Mouse (Mus musculus) limb, embryonic 14.5 days (tissue): ENCODE results near the gene Spata31d1b. TPM values are rescaled to one million over a fixed set of nuclear protein-coding genes. Genes with fewer than 3 reads are reported as not detected.
A peak's percentile ranks its signal among the peaks of the same experiment; 100 is the strongest.
"Not testable (repeated sequence)": the region's sequence is repeated elsewhere in the genome, so short reads cannot be mapped to it uniquely, and the experiment has no call there.

Experiments used
- ATAC-seq: fragments of 200-750 bp; cut with Nextera tagmentation; 2 replicates; pipeline ENCODE4 v1.8.0; 2017; ENCODE audit warnings: low read depth, moderate number of reproducible peaks, moderate TSS enrichment; ENCODE audit not compliant: low FRiP score
- DNase-seq: peaks from one replicate; pipeline ENCODE4 v3.0.0-alpha.2; 2015; ENCODE audit warnings: low spot score
- H3K27ac ChIP-seq: fragments of 300-500 bp; sonication (generic); replicated peaks from 2 replicates; pipeline ENCODE4 v1.5.1; 2014; ENCODE audit warnings: low read depth, mild to moderate bottlenecking, low read length, moderate library complexity, mixed read lengths
- H3K27me3 ChIP-seq: fragments of 300-500 bp; sonication (generic); 2 replicates; pipeline ENCODE4 v1.6.1; 2014; ENCODE audit warnings: low read length, mixed read lengths; ENCODE audit not compliant: control insufficient read depth, insufficient read depth
- H3K36me3 ChIP-seq: fragments of 300-500 bp; sonication (generic); 2 replicates; pipeline ENCODE4 v1.6.1; 2014; ENCODE audit warnings: mild to moderate bottlenecking, low read length, moderate library complexity, mixed read lengths; ENCODE audit not compliant: control insufficient read depth, insufficient read depth
- H3K4me1 ChIP-seq: fragments of 300-500 bp; sonication (generic); 2 replicates; pipeline ENCODE4 v1.6.1; 2014; ENCODE audit warnings: antibody characterized with exemption, low read length, mixed read lengths; ENCODE audit not compliant: control insufficient read depth, insufficient read depth
- H3K4me2 ChIP-seq: fragments of 300-500 bp; sonication (generic); replicated peaks from 2 replicates; pipeline ENCODE4 v1.6.1; 2014; ENCODE audit warnings: low read depth, mild to moderate bottlenecking, low read length, moderate library complexity; ENCODE audit not compliant: severe bottlenecking
- H3K4me3 ChIP-seq: fragments of 300-500 bp; sonication (generic); replicated peaks from 2 replicates; pipeline ENCODE4 v1.5.1; 2014; ENCODE audit warnings: low read length
- H3K9ac ChIP-seq: fragments of 300-500 bp; sonication (generic); 2 replicates; pipeline ENCODE4 v1.6.1; 2014; ENCODE audit warnings: mild to moderate bottlenecking, low read depth, low read length, moderate library complexity; ENCODE audit not compliant: severe bottlenecking
- H3K9me3 ChIP-seq: fragments of 300-500 bp; sonication (generic); 2 replicates; pipeline ENCODE4 v1.6.1; 2016; ENCODE audit warnings: low read length; ENCODE audit not compliant: control insufficient read depth
- POLR2A ChIP-seq: fragments of 200-500 bp; IDR thresholded peaks from 2 replicates; pipeline ENCODE4 v1.8.0; 2012; ENCODE audit warnings: inconsistent platforms, mild to moderate bottlenecking, moderate library complexity, borderline replicate concordance; ENCODE audit not compliant: insufficient read depth, insufficient read length; ENCODE audit errors: extremely low read depth
- WGBS: fragments of 180-500 bp; shearing (Covaris S2); extraction: QIAGEN DNeasy Blood & Tissue Kit; methylation state at CpG from one replicate; pipeline ENCODE4 v1.1.7; 2014; 5-methylcytosine and 5-hydroxymethylcytosine counted together
- polyA plus RNA-seq, 2 experiments: library from polyadenylated mRNA; depleted of rRNA in 1 of 2; stranded (reverse) in 1 of 2; unstranded in 1 of 2; fragments of >200 nt; fragmentation: Nextera tagmentation in 1 of 2; extraction: Ambion mirVana in 1 of 2; gene quantifications; 2 replicates each; pipeline versions ENCODE4 v1.2.1 to v1.2.3; 2012 to 2014

The Spata31d1b gene
- polyA plus RNA-seq (2012; rRNA removed), result 0.04 TPM in 2 replicates
- 0.08 TPM in 1 of 2 replicates, not detected in the other for polyA plus RNA-seq (2014; fragmentation: Nextera tagmentation; extraction: Ambion mirVana)

GRCm38 (mm10) chr13:59711984-59712383 lies at the start of gene Spata31d1b:
Spata31d1b (plus strand) TSS chr13:59712284.
- not testable (repeated sequence) for ATAC-seq, H3K4me1 ChIP-seq, H3K27me3 ChIP-seq, H3K4me3 ChIP-seq, DNase-seq, H3K4me2 ChIP-seq, H3K27ac ChIP-seq, H3K36me3 ChIP-seq, H3K9ac ChIP-seq, H3K9me3 ChIP-seq
- 67% methylated on average over 3 of the region's 3 CpGs for WGBS

- Histone ChIP-seq H3K9ac (no peak overlapping the region), H3K27me3 (no peaks in the 10 kb centered on the region), H3K4me2 (no peak overlapping the region), H3K4me3 (no peak overlapping the region), H3K36me3 (peaks cover 20% of the 10 kb centered on the region), H3K4me1 (peaks cover 6% of the 10 kb centered on the region; the same call in 1 of the 2 replicates), H3K9me3 (no peaks in the 10 kb centered on the region), H3K27ac (no peak overlapping the region)
- no peak for DNase-seq
- no peak for TF ChIP-seq POLR2A
- 93% methylated on average over 19 of the region's 19 CpGs for WGBS
- no peak for ATAC-seq
Measured at GRCm38 (mm10) chr13:59663939-59664712, 48.0 kb upstream of the Spata31d1b start.

- TF ChIP-seq POLR2A, result no peak
- WGBS, result 82% methylated on average over 5 of the region's 5 CpGs
- Histone ChIP-seq H3K36me3 (peaks cover 12% of the 10 kb centered on the region; the same call in 1 of the 2 replicates), H3K27me3 (no peaks in the 10 kb centered on the region), H3K4me2 (no peak overlapping the region), H3K4me1 (peaks cover 6% of the 10 kb centered on the region; the same call in 1 of the 2 replicates), H3K9ac (no peak overlapping the region), H3K4me3 (no peak overlapping the region), H3K27ac (no peak overlapping the region), H3K9me3 (no peaks in the 10 kb centered on the region)
- no peak for DNase-seq
- ATAC-seq, result no peak
Measured at GRCm38 (mm10) chr13:59667763-59668162, 44.3 kb upstream of the Spata31d1b start.

GRCm38 (mm10) chr13:59668501-59669093 lies 43.5 kb upstream of the Spata31d1b start:
- no peak for TF ChIP-seq POLR2A
- no peaks in the 10 kb centered on the region for H3K27me3 ChIP-seq
- no peak overlapping the region for H3K4me3 ChIP-seq
- 49% methylated on average over 11 of the region's 11 CpGs for WGBS
- 0 out of 2 replicates have a peak overlapping the region, but pooled peaks have one; percentile 14 for H3K27ac ChIP-seq
- no peaks in the 10 kb centered on the region for H3K9me3 ChIP-seq
- DNase-seq (no peak), ATAC-seq (no peak)
- H3K9ac ChIP-seq, result no peak overlapping the region
- no peak overlapping the region for H3K4me2 ChIP-seq
- H3K4me1 ChIP-seq, result peaks cover 7% of the 10 kb centered on the region
- H3K36me3 ChIP-seq, result peaks cover 11% of the 10 kb centered on the region; the same call in 1 of the 2 replicates

GRCm38 (mm10) chr13:59669946-59670345 lies 42.1 kb upstream of the Spata31d1b start:
- H3K27me3 ChIP-seq, result no peaks in the 10 kb centered on the region
- DNase-seq, result no peak
- peaks cover 16% of the 10 kb centered on the region for H3K4me1 ChIP-seq
- 0 out of 2 replicates have a peak, but pooled peaks cover 3% of the 10 kb centered on the region for H3K36me3 ChIP-seq
- no peaks in the 10 kb centered on the region for H3K9me3 ChIP-seq
- H3K4me2 ChIP-seq, result no peak overlapping the region
- H3K27ac ChIP-seq, result no peak overlapping the region
- H3K4me3 ChIP-seq, result no peak overlapping the region
- H3K9ac ChIP-seq, result no peak overlapping the region
- no peak for ATAC-seq
- no peak for TF ChIP-seq POLR2A
- WGBS, result 87% methylated on average over 10 of the region's 10 CpGs
